Mouse (Mus musculus): ENCODE measurements around the gene Kctd21.

DNA sequence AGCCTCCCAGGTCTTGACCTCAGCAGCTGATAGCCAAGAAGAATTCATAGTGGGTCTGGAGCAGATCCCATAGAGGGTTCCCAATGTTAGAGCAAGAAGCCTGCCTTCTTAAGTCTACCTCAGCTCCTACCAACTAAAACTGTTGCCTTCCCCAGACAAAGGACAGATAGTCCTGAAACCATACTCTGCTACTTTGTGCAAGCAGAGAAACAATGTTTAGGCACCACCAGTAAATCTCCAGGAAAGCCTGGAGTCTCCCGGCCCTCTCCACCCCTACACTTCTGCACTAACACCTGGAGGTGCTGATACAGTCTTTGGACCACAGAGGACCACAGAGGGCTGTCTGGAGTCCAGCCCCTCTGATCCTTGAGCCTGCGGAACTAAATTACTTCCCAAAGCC lies 12.5 kb downstream of the Kctd21 start:
- no peak for TF ChIP-seq CTCF (IDR thresholded peaks at IDR 0.05; ENCODE audit: borderline replicate concordance, insufficient read depth, low read length)
- no peak for TF ChIP-seq POLR2A (IDR thresholded peaks at IDR 0.05; ENCODE audit: low read depth, low read length)
